Mouse (Mus musculus): ENCODE data around the gene Ccdc42.

Ccdc42 gene

GRCm38 (mm10) chr11:68644781-68645180 lies 58.0 kb downstream of the Ccdc42 start:
- DNase-seq (ENCODE audit: extremely low read depth, low read depth, low spot score): no peak
